Mouse (Mus musculus) CH12.LX (cell line): ENCODE data around the gene Ntm. TPM values are rescaled to one million over a fixed set of nuclear protein-coding genes. Genes with fewer than 3 reads are reported as not detected.

Experiments
- DNase-seq: peaks from one replicate; pipeline ENCODE4 v3.0.0-alpha.2; 2013; ENCODE audit errors: extremely low read depth
- H3K27ac ChIP-seq: 2 replicates; pipeline ENCODE4 v1.5.1; 2012; ENCODE audit warnings: low read depth, mild to moderate bottlenecking, control low read depth, moderate library complexity; ENCODE audit not compliant: insufficient read depth
- H3K27me3 ChIP-seq: replicated peaks from 2 replicates; pipeline ENCODE3; 2012; ENCODE audit warnings: inconsistent platforms
- H3K36me3 ChIP-seq, 2 experiments: replicated peaks in 1 of 2; 2 replicates each; pipeline versions ENCODE3 to v1.6.1; 2012; ENCODE audit warnings: inconsistent platforms in 1 of 2, low read length in 1 of 2, mild to moderate bottlenecking in 1 of 2, mixed read lengths in 1 of 2, moderate library complexity in 1 of 2; ENCODE audit not compliant: control insufficient read depth in 1 of 2, insufficient read depth in 1 of 2
- H3K4me1 ChIP-seq, 2 experiments: 2 replicates each; pipeline ENCODE4 v1.6.1; 2012; ENCODE audit warnings: inconsistent platforms in 1 of 2, moderate library complexity in 1 of 2; ENCODE audit not compliant: insufficient read depth in 2 of 2, control insufficient read depth in 1 of 2
- H3K4me2 ChIP-seq: 2 replicates; pipeline ENCODE4 v1.6.1; 2012; ENCODE audit warnings: low read depth, mild to moderate bottlenecking, control low read depth; ENCODE audit not compliant: poor library complexity, insufficient read depth, severe bottlenecking
- H3K4me3 ChIP-seq, 3 experiments: fragments of 150-350 bp in 1 of 3; sonication (generic) in 1 of 3; replicated peaks in 1 of 3; 2 replicates each; pipeline versions ENCODE3 to v1.5.1; 2011 to 2012; ENCODE audit warnings: low read depth in 2 of 3, low read length in 2 of 3, mild to moderate bottlenecking in 2 of 3, moderate library complexity in 2 of 3, control low read depth in 1 of 3, improper control_type of control experiment in 1 of 3, inconsistent platforms in 1 of 3, mixed read lengths in 1 of 3; ENCODE audit not compliant: poor library complexity in 1 of 3
- H3K79me2 ChIP-seq: replicated peaks from 2 replicates; pipeline ENCODE4 v1.6.1; 2012; ENCODE audit warnings: mild to moderate bottlenecking, moderate library complexity; ENCODE audit not compliant: control insufficient read depth, poor library complexity, insufficient read depth, severe bottlenecking; ENCODE audit errors: extremely low read depth
- H3K9ac ChIP-seq: 2 replicates; pipeline ENCODE4 v1.6.1; 2012; ENCODE audit warnings: low read depth, mild to moderate bottlenecking, control low read depth, moderate library complexity; ENCODE audit not compliant: insufficient read depth
- H3K9me3 ChIP-seq: replicated peaks from 2 replicates; pipeline ENCODE3; 2012; ENCODE audit warnings: low read length, inconsistent platforms, mixed read lengths
- BHLHE40 ChIP-seq: IDR thresholded peaks from 2 replicates; pipeline ENCODE4 v1.6.1; 2011; ENCODE audit warnings: mild to moderate bottlenecking, low read depth, low read length, improper control_type of control experiment
- CHD1 ChIP-seq: IDR thresholded peaks from 2 replicates; pipeline ENCODE4 v1.6.1; 2012; ENCODE audit warnings: low read depth, low read length, improper control_type of control experiment, inconsistent platforms
- CHD2 ChIP-seq: IDR thresholded peaks from 2 replicates; pipeline ENCODE4 v1.6.1; 2011; ENCODE audit warnings: low read length, improper control_type of control experiment
- CTCF ChIP-seq, 2 experiments: IDR thresholded peaks in 1 of 2; conservative IDR thresholded peaks in 1 of 2; 2 replicates each; pipeline ENCODE4 v1.5.1; 2011 to 2012; ENCODE audit warnings: low read depth in 2 of 2, low read length in 2 of 2, improper control_type of control experiment in 1 of 2, inconsistent platforms in 1 of 2, mild to moderate bottlenecking in 1 of 2, moderate library complexity in 1 of 2
- EP300 ChIP-seq: IDR thresholded peaks from 2 replicates; pipeline ENCODE4 v1.6.1; 2011; ENCODE audit warnings: low read length, improper control_type of control experiment
- ETS1 ChIP-seq: conservative IDR thresholded peaks from 2 replicates; pipeline ENCODE4 v1.6.1; 2012; ENCODE audit warnings: low read depth, mild to moderate bottlenecking, inconsistent platforms, low read length, improper control_type of control experiment, moderate library complexity
- GABPA ChIP-seq: IDR thresholded peaks from 2 replicates; pipeline ENCODE4 v1.6.1; 2012; ENCODE audit warnings: low read depth, low read length, improper control_type of control experiment, inconsistent platforms; ENCODE audit not compliant: insufficient replicate concordance
- HCFC1 ChIP-seq: IDR thresholded peaks from 2 replicates; pipeline ENCODE4 v1.6.1; 2012; ENCODE audit warnings: low read depth, mild to moderate bottlenecking, inconsistent platforms, low read length, improper control_type of control experiment
- JUN ChIP-seq: IDR thresholded peaks from 2 replicates; pipeline ENCODE4 v1.6.1; 2011; ENCODE audit warnings: low read depth, mild to moderate bottlenecking, low read length, improper control_type of control experiment, moderate library complexity; ENCODE audit not compliant: insufficient read depth
- KAT2A ChIP-seq: IDR thresholded peaks from 2 replicates; pipeline ENCODE4 v1.6.1; 2012; ENCODE audit warnings: low read length, improper control_type of control experiment, inconsistent platforms; ENCODE audit not compliant: insufficient replicate concordance
- MAFK ChIP-seq: IDR thresholded peaks from 2 replicates; pipeline ENCODE4 v1.6.1; 2011; ENCODE audit warnings: low read length, improper control_type of control experiment; ENCODE audit not compliant: insufficient replicate concordance
- MEF2A ChIP-seq: IDR thresholded peaks from 2 replicates; pipeline ENCODE4 v1.6.1; 2014; ENCODE audit warnings: low read depth, mild to moderate bottlenecking, inconsistent platforms, low read length, improper control_type of control experiment, borderline replicate concordance
- MXI1 ChIP-seq: IDR thresholded peaks from 2 replicates; pipeline ENCODE4 v1.6.1; 2011; ENCODE audit warnings: mild to moderate bottlenecking, low read depth, low read length, improper control_type of control experiment
- NRF1 ChIP-seq: IDR thresholded peaks from 2 replicates; pipeline ENCODE4 v1.6.1; 2014; ENCODE audit warnings: low read depth, mild to moderate bottlenecking, inconsistent platforms, low read length, improper control_type of control experiment, moderate library complexity
- SIN3A ChIP-seq: IDR thresholded peaks from 2 replicates; pipeline ENCODE4 v1.6.1; 2012; ENCODE audit warnings: low read length, improper control_type of control experiment, inconsistent platforms
- TBP ChIP-seq: conservative IDR thresholded peaks from 2 replicates; pipeline ENCODE4 v1.6.1; 2011; ENCODE audit warnings: low read depth, low read length, improper control_type of control experiment
- USF1 ChIP-seq: IDR thresholded peaks from 2 replicates; pipeline ENCODE4 v1.6.1; 2014; ENCODE audit warnings: low read depth, mild to moderate bottlenecking, inconsistent platforms, low read length, improper control_type of control experiment
- USF2 ChIP-seq: conservative IDR thresholded peaks from 2 replicates; pipeline ENCODE4 v1.6.1; 2011; ENCODE audit warnings: low read depth, low read length, improper control_type of control experiment
- ZKSCAN1 ChIP-seq: IDR thresholded peaks from 2 replicates; pipeline ENCODE4 v1.6.1; 2012; ENCODE audit warnings: low read depth, inconsistent platforms, low read length, improper control_type of control experiment, borderline replicate concordance
- ZMIZ1 ChIP-seq: IDR thresholded peaks from 2 replicates; pipeline ENCODE4 v1.6.1; 2012; ENCODE audit warnings: low read depth, mild to moderate bottlenecking, inconsistent platforms, low read length, improper control_type of control experiment
- dilution Hi-C: fragments of 300-500 bp; cut with MboI; formaldehyde crosslinking; loops from 2 replicates; pipeline ENCODE4 v1.14.3; 2020; ENCODE audit warnings: low sequenced_read_pairs; ENCODE audit not compliant: extremely low pct_unique_long_range_greater_than_20kb, extremely low pct_ligation_motif_present
- in situ Hi-C: fragments of 300-500 bp; cut with MboI; formaldehyde crosslinking; loops from 3 replicates; pipeline ENCODE4 v1.14.3; 2019; ENCODE audit warnings: low sequenced_read_pairs, low pct_ligation_motif_present, low pct_unique_long_range_greater_than_20kb, mixed read lengths
- polyA plus RNA-seq: library from polyadenylated mRNA; unstranded; fragments of >175 nt; gene quantifications from 2 replicates; pipeline ENCODE4 v1.2.1, GENCODE M21; 2012; ENCODE audit warnings: low read depth; ENCODE audit not compliant: insufficient read length
- total RNA-seq, 2 experiments: library from RNA; depleted of rRNA; stranded (reverse); fragments of 300-350 nt in 1 of 2; fragments of >200 nt in 1 of 2; gene quantifications; 2 replicates each; pipeline ENCODE4 v1.2.3; 2012 to 2014

The Ntm gene
- total and polyA plus RNA-seq, 3 experiments: not detected

- in situ Hi-C loops: no loop called here
Measured at GRCm38 (mm10) chr9:29357796-29358195, 605.1 kb downstream of the Ntm start.

GRCm38 (mm10) chr9:29342303-29342702, 620.6 kb downstream of the Ntm start:
- TF ChIP-seq SIN3A (no peak), MEF2A (no peak), GABPA (no peak), ZKSCAN1 (no peak), JUN (no peak), USF1 (no peak), MXI1 (no peak), BHLHE40 (no peak), EP300 (no peak), ZMIZ1 (no peak), USF2 (no peak), NRF1 (no peak), CHD1 (no peak), CTCF (conservative IDR thresholded peaks at IDR 0.05 in 1 of 2, IDR thresholded peaks at IDR 0.05 in 1 of 2; ENCODE audit: low read depth in 2 of 2, low read length in 2 of 2) (no peak), TBP (no peak), CHD2 (no peak), KAT2A (no peak), MAFK (no peak), HCFC1 (no peak), ETS1 (no peak)
- TF ChIP-seq, all 38 proteins: peak for 0
- dilution Hi-C loops: no loop called here
- H3K9me3 ChIP-seq: peaks cover 54% of the 10 kb centered on the region
- no peak overlapping the region for H3K27ac ChIP-seq
- H3K27me3 ChIP-seq: no peaks in the 10 kb centered on the region
- no peak overlapping the region for H3K9ac ChIP-seq
- H3K4me1 ChIP-seq: no peaks in the 10 kb centered on the region
- H3K79me2 ChIP-seq: no peaks in the 10 kb centered on the region
- in situ Hi-C loops: no loop called here
- H3K36me3 ChIP-seq: no peaks in the 10 kb centered on the region
- DNase-seq: no peak
- H3K4me3 ChIP-seq: no peak overlapping the region
- H3K4me2 ChIP-seq: no peak overlapping the region

More at GRCm38 (mm10) chr9:29357796-29358195, 605.1 kb downstream of the Ntm start:
- no peaks in the 10 kb centered on the region for H3K36me3 ChIP-seq
- H3K9ac ChIP-seq: no peak overlapping the region
- DNase-seq: no peak
- TF ChIP-seq MEF2A (no peak), ZMIZ1 (no peak)
- H3K4me2 ChIP-seq: no peak overlapping the region
- peaks cover 63% of the 10 kb centered on the region for H3K9me3 ChIP-seq
- H3K4me1 ChIP-seq: no peaks in the 10 kb centered on the region
- H3K27me3 ChIP-seq: no peaks in the 10 kb centered on the region
- no peak overlapping the region for H3K4me3 ChIP-seq
- dilution Hi-C loops: no loop called here
- no peaks in the 10 kb centered on the region for H3K79me2 ChIP-seq
- H3K27ac ChIP-seq: no peak overlapping the region
